Mouse (Mus musculus): ENCODE data around the gene Arhgap21. TPM values are rescaled to one million over a fixed set of nuclear protein-coding genes. Genes with fewer than 3 reads are reported as not detected.

Arhgap21 gene
- polyA plus RNA-seq, 1 experiment from 2014 or later = 42.9 TPM

GRCm38 (mm10) chr2:20905411-20905810 is 63.3 kb downstream of the Arhgap21 start:
- DNase-seq (ENCODE audit: low read depth, low spot score) (no peak), ATAC-seq (no peak)
- in situ Hi-C loops (cut with MboI; ENCODE audit: low pct_unique_long_range_greater_than_20kb) = loop anchor here (5.0 kb wide), 1 partner anchor 62 kb away; the partner anchor contains the start of gene Arhgap21
- TF ChIP-seq CTCF (IDR thresholded peaks at IDR 0.05) = no peak
- CTCF ChIA-PET = interaction anchor here (1.4 to 1.6 kb wide), 2 partner anchors 9 to 64 kb away, joined by 3 to 4 read pairs; no protein-coding TSS in a partner anchor
- POLR2A ChIA-PET = no interaction called here
- H3K27me3 ChIP-seq = no peaks in the 10 kb centered on the region

GRCm38 (mm10) chr2:20902981-20903645 is 65.6 kb downstream of the Arhgap21 start:
- ATAC-seq = peak; percentile 91
- no peaks in the 10 kb centered on the region for H3K27me3 ChIP-seq
- in situ Hi-C loops (cut with MboI; ENCODE audit: low pct_unique_long_range_greater_than_20kb) = no loop called here
- DNase-seq (ENCODE audit: low read depth, low spot score) = no peak
- CTCF ChIA-PET = interaction anchor here (0.7 kb wide), 1 partner anchor 284 kb away, joined by 3 read pairs; no protein-coding TSS in a partner anchor
- no peak for TF ChIP-seq CTCF (IDR thresholded peaks at IDR 0.05)
- POLR2A ChIA-PET = no interaction called here

- ATAC-seq = no peak
- TF ChIP-seq CTCF (IDR thresholded peaks at IDR 0.05) = no peak
- no peaks in the 10 kb centered on the region for H3K27me3 ChIP-seq
- POLR2A ChIA-PET = no interaction called here
- CTCF ChIA-PET = interaction anchor here (7.5 kb wide), 1 partner anchor 286 kb away, joined by 62 read pairs; no protein-coding TSS in a partner anchor
- no peak for DNase-seq (ENCODE audit: low read depth, low spot score)
- in situ Hi-C loops (cut with MboI; ENCODE audit: low pct_unique_long_range_greater_than_20kb) = no loop called here
Measured at GRCm38 (mm10) chr2:20901916-20902315, 66.8 kb downstream of the Arhgap21 start.

GRCm38 (mm10) chr2:20899301-20899700 is 69.4 kb downstream of the Arhgap21 start:
- ChIA-PET CTCF (interaction anchor here (0.6 to 7.5 kb wide), 21 partner anchors 10 to 362 kb away, joined by 3 to 62 read pairs (median 4); partner anchors contain the start of gene Arhgap21), POLR2A (interaction anchor here (1.4 kb wide), 1 partner anchor 69 kb away, joined by 4 read pairs; the partner anchor contains the start of gene Arhgap21)
- H3K27me3 ChIP-seq = no peaks in the 10 kb centered on the region
- in situ Hi-C loops (cut with MboI; ENCODE audit: low pct_unique_long_range_greater_than_20kb) = loop anchor here (5.0 to 25.0 kb wide), 3 partner anchors 288 to 1013 kb away; no protein-coding TSS in a partner anchor
- no peak for DNase-seq (ENCODE audit: low read depth, low spot score)
- TF ChIP-seq CTCF (IDR thresholded peaks at IDR 0.05) = no peak
- ATAC-seq = no peak

GRCm38 (mm10) chr2:20898684-20899083 is 70.0 kb downstream of the Arhgap21 start:
- ChIA-PET POLR2A (interaction anchor here (1.4 kb wide), 1 partner anchor 70 kb away, joined by 4 read pairs; the partner anchor contains the start of gene Arhgap21), CTCF (interaction anchor here (0.7 to 7.5 kb wide), 25 partner anchors 10 to 363 kb away, joined by 3 to 62 read pairs (median 4); partner anchors contain the start of gene Arhgap21)
- peak; percentile 34 for DNase-seq (ENCODE audit: low read depth, low spot score)
- TF ChIP-seq CTCF (IDR thresholded peaks at IDR 0.05) = peak; percentile 94
- H3K27me3 ChIP-seq = no peaks in the 10 kb centered on the region
- in situ Hi-C loops (cut with MboI; ENCODE audit: low pct_unique_long_range_greater_than_20kb) = loop anchor here (5.0 to 25.0 kb wide), 3 partner anchors 289 to 1014 kb away; no protein-coding TSS in a partner anchor
- ATAC-seq = peak; percentile 85

GRCm38 (mm10) chr2:20896446-20896845 is 72.2 kb downstream of the Arhgap21 start:
- ChIA-PET POLR2A (interaction anchor here (0.7 kb wide), 1 partner anchor 10 kb away, joined by 3 read pairs; no protein-coding TSS in a partner anchor), CTCF (interaction anchor here (1.2 to 7.5 kb wide), 3 partner anchors 13 to 292 kb away, joined by 3 to 62 read pairs (median 21); no protein-coding TSS in a partner anchor)
- peak; percentile 64 for ATAC-seq
- DNase-seq (ENCODE audit: low read depth, low spot score) = peak; percentile 47
- peak; percentile 12 for TF ChIP-seq CTCF (IDR thresholded peaks at IDR 0.05)
- H3K27me3 ChIP-seq = no peaks in the 10 kb centered on the region
- in situ Hi-C loops (cut with MboI; ENCODE audit: low pct_unique_long_range_greater_than_20kb) = loop anchor here (5.0 to 25.0 kb wide), 3 partner anchors 291 to 1016 kb away; no protein-coding TSS in a partner anchor

GRCm38 (mm10) chr2:20894100-20894690 is 74.5 kb downstream of the Arhgap21 start:
- ATAC-seq = no peak
- ChIA-PET CTCF (interaction anchor here (0.6 to 1.6 kb wide), 4 partner anchors 13 to 40 kb away, joined by 3 to 4 read pairs (median 3); no protein-coding TSS in a partner anchor), POLR2A (interaction anchor here (0.5 kb wide), 1 partner anchor 12 kb away, joined by 4 read pairs; no protein-coding TSS in a partner anchor)
- no peak for DNase-seq (ENCODE audit: low read depth, low spot score)
- in situ Hi-C loops (cut with MboI; ENCODE audit: low pct_unique_long_range_greater_than_20kb) = loop anchor here (25.0 kb wide), 1 partner anchor 1018 kb away; no protein-coding TSS in a partner anchor
- H3K27me3 ChIP-seq = no peaks in the 10 kb centered on the region
- peak; percentile 46 for TF ChIP-seq CTCF (IDR thresholded peaks at IDR 0.05)

GRCm38 (mm10) chr2:20888751-20889150 is 79.9 kb downstream of the Arhgap21 start:
- ChIA-PET POLR2A (no interaction called here), CTCF (no interaction called here)
- no peak for TF ChIP-seq CTCF (IDR thresholded peaks at IDR 0.05)
- no peak for ATAC-seq
- in situ Hi-C loops (cut with MboI; ENCODE audit: low pct_unique_long_range_greater_than_20kb) = loop anchor here (25.0 kb wide), 1 partner anchor 1024 kb away; no protein-coding TSS in a partner anchor
- no peaks in the 10 kb centered on the region for H3K27me3 ChIP-seq
- no peak for DNase-seq (ENCODE audit: low read depth, low spot score)

- ChIA-PET CTCF (interaction anchor here (1.0 to 1.7 kb wide), 3 partner anchors 10 to 323 kb away, joined by 3 to 6 read pairs (median 4); partner anchors contain the start of gene Thnsl1), POLR2A (no interaction called here)
- no peaks in the 10 kb centered on the region for H3K27me3 ChIP-seq
- TF ChIP-seq CTCF (IDR thresholded peaks at IDR 0.05) = no peak
- no peak for ATAC-seq
- no peak for DNase-seq (ENCODE audit: low read depth, low spot score)
- in situ Hi-C loops (cut with MboI; ENCODE audit: low pct_unique_long_range_greater_than_20kb) = loop anchor here (25.0 kb wide), 1 partner anchor 1029 kb away; no protein-coding TSS in a partner anchor
Measured at GRCm38 (mm10) chr2:20883288-20883687, 85.4 kb downstream of the Arhgap21 start.

Data from Patski (cell line).